Mouse (Mus musculus) midbrain, embryonic 11.5 days (tissue): ENCODE measurements around the gene Tmem267. TPM values are rescaled to one million over a fixed set of nuclear protein-coding genes. Genes with fewer than 3 reads are reported as not detected.
A peak's percentile ranks its signal among the peaks of the same experiment; 100 is the strongest.
"Not testable (repeated sequence)": the region's sequence is repeated elsewhere in the genome, so short reads cannot be mapped to it uniquely, and the experiment has no call there.

Experiments
- ATAC-seq: fragments of 200-750 bp; cut with Nextera tagmentation; 2 replicates; pipeline ENCODE4 v1.8.0; 2017; ENCODE audit warnings: moderate TSS enrichment, moderate library complexity; ENCODE audit not compliant: low FRiP score
- DNase-seq: peaks from one replicate; pipeline ENCODE4 v3.0.0; 2015; ENCODE audit warnings: low spot score; ENCODE audit errors: missing footprints
- H3K27ac ChIP-seq: fragments of 300-500 bp; sonication (generic); 2 replicates; pipeline ENCODE4 v1.5.1; 2014; ENCODE audit warnings: low read depth, low read length
- H3K27me3 ChIP-seq: fragments of 300-500 bp; sonication (generic); 2 replicates; pipeline ENCODE4 v1.6.1; 2014; ENCODE audit warnings: mild to moderate bottlenecking, low read length, moderate library complexity, mixed read lengths; ENCODE audit not compliant: control insufficient read depth, insufficient read depth
- H3K36me3 ChIP-seq: fragments of 300-500 bp; sonication (generic); 2 replicates; pipeline ENCODE4 v1.6.1; 2014; ENCODE audit warnings: mild to moderate bottlenecking, low read length, moderate library complexity, mixed read lengths; ENCODE audit not compliant: control insufficient read depth, insufficient read depth
- H3K4me1 ChIP-seq: fragments of 300-500 bp; sonication (generic); 2 replicates; pipeline ENCODE4 v1.6.1; 2014; ENCODE audit warnings: low read length; ENCODE audit not compliant: control insufficient read depth, insufficient read depth
- H3K4me2 ChIP-seq: fragments of 300-500 bp; sonication (generic); 2 replicates; pipeline ENCODE4 v1.6.1; 2014; ENCODE audit warnings: mild to moderate bottlenecking, moderate library complexity
- H3K4me3 ChIP-seq: fragments of 300-500 bp; sonication (generic); 2 replicates; pipeline ENCODE4 v1.5.1; 2014; ENCODE audit warnings: low read depth, low read length
- H3K9ac ChIP-seq: fragments of 300-500 bp; sonication (generic); 2 replicates; pipeline ENCODE4 v1.6.1; 2014; ENCODE audit warnings: low read length
- H3K9me3 ChIP-seq: fragments of 300-500 bp; sonication (generic); 2 replicates; pipeline ENCODE4 v1.6.1; 2016; ENCODE audit warnings: low read length; ENCODE audit not compliant: control insufficient read depth
- WGBS: fragments of 180-500 bp; shearing (Covaris S2); extraction: QIAGEN DNeasy Blood & Tissue Kit; methylation state at CpG from one replicate; pipeline ENCODE4 v1.1.7; 2014; 5-methylcytosine and 5-hydroxymethylcytosine counted together
- polyA plus RNA-seq: library from polyadenylated mRNA; unstranded; fragments of >200 nt; fragmentation: Nextera tagmentation; extraction: Ambion mirVana; gene quantifications from 2 replicates; pipeline ENCODE4 v1.2.1, GENCODE M21; 2014

Gene Tmem267
- polyA plus RNA-seq, 1 experiment from 2014 or later: 2.6 TPM

GRCm38 (mm10) chr13:119477789-119478188, 10.1 kb upstream of the Tmem267 start:
- ATAC-seq (no peak), DNase-seq (no peak)
- 89% methylated on average over 2 of the region's 2 CpGs for WGBS
- Histone ChIP-seq H3K4me3 (no peak overlapping the region), H3K27ac (no peak overlapping the region), H3K27me3 (no peaks in the 10 kb centered on the region), H3K9ac (no peak overlapping the region), H3K4me1 (no peaks in the 10 kb centered on the region), H3K36me3 (peaks cover 18% of the 10 kb centered on the region), H3K4me2 (no peak overlapping the region), H3K9me3 (no peaks in the 10 kb centered on the region)

DNA sequence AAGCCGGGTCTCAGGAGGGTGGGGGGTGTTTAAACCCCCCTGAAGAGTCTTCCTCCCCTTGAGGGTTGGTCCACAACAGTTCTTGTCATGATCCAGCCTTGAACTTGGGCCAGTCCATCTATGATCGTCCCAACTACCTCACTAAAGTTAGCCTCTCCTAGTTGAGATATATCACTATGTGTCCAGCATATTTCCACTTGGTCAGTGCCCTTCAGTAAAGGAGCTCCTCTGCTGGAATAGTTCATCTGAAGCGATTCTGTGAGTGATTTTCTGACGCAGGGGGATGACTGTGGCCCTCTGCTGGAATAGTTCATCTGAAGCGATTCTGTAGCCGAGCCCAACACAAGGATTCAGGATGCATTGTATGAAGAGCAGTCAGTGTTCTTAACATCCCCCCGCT, 485 bp upstream of the Tmem267 start:
- H3K27ac ChIP-seq: no peak overlapping the region
- no peak overlapping the region for H3K4me3 ChIP-seq
- 60% methylated on average over 7 of the region's 7 CpGs for WGBS
- no peaks in the 10 kb centered on the region for H3K27me3 ChIP-seq
- no peak overlapping the region for H3K9ac ChIP-seq
- peaks cover 9% of the 10 kb centered on the region for H3K9me3 ChIP-seq
- H3K4me2 ChIP-seq: peak overlapping the region; percentile 6; the same call in 1 of the 2 replicates
- peaks cover 19% of the 10 kb centered on the region; the same call in 1 of the 2 replicates for H3K36me3 ChIP-seq
- H3K4me1 ChIP-seq: no peaks in the 10 kb centered on the region
- no peak for ATAC-seq
- peak; percentile 87 for DNase-seq

GRCm38 (mm10) chr13:119492083-119492482, 4.2 kb downstream of the Tmem267 start:
- H3K9me3 ChIP-seq: peaks cover 13% of the 10 kb centered on the region
- not testable (repeated sequence) for H3K27ac ChIP-seq, H3K9ac ChIP-seq, H3K27me3 ChIP-seq, H3K4me2 ChIP-seq, H3K4me3 ChIP-seq, ATAC-seq, H3K36me3 ChIP-seq, H3K4me1 ChIP-seq
- peak; percentile 89 for DNase-seq
- WGBS: 93% methylated on average over 10 of the region's 10 CpGs

- not testable (repeated sequence) for H3K4me3 ChIP-seq, H3K27ac ChIP-seq, H3K9ac ChIP-seq, DNase-seq, H3K4me2 ChIP-seq, H3K36me3 ChIP-seq, H3K4me1 ChIP-seq, H3K27me3 ChIP-seq
- peaks cover 13% of the 10 kb centered on the region for H3K9me3 ChIP-seq
- 95% methylated on average over 10 of the region's 22 CpGs for WGBS
- ATAC-seq: peak; percentile 22; the same call in 1 of the 2 replicates
Observed at GRCm38 (mm10) chr13:119494938-119495337, 7.1 kb downstream of the Tmem267 start.

DNA sequence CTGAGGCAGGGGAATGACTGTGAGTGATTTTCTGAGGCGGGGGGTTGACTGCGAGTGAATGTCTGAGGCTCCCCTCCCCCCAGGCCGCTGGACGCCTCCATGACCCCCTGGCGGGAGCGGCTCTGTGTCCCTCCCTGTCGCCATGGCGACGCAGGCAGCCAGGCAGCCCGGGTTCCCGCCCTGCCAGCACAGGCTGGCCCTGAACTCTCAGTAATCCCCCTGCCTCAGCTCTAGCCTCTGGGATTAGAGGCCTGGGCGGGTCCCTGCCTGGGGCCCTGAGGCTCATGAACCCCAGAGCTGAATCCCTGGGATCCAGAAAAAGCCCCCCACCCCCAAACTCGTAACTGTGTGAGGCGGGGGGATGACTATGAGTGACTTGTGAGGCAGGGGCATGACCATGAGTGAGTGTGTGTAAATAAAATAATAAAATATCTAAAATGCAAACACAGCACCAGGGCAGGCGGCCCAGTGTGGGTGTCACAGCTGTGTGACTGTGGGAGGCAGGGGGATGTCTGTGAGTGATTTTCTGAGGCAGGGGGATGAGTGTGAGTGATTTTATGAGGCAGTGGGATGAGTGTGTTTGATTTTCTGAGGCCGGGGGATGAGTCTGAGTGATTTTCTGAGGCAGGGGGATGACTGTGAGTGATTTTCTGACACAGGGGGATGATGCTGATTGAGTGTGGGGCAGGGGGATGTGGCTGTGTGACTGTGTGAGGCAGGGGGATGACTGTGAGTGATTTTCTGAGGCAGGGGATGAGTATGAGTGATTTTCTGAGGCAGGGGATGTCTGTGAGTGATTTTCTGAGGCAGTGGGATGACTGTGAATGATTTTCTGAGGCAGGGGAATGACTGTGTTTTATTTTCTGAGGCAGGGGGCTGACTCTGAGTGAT, 108.7 kb downstream of the Tmem267 start:
- DNase-seq (peak; percentile 98), ATAC-seq (peak; percentile 91)
- not testable (repeated sequence) for H3K4me3 ChIP-seq, H3K27ac ChIP-seq, H3K9me3 ChIP-seq, H3K36me3 ChIP-seq, H3K9ac ChIP-seq, H3K4me1 ChIP-seq, H3K27me3 ChIP-seq, H3K4me2 ChIP-seq
- WGBS: 71% methylated on average over 14 of the region's 16 CpGs

GRCm38 (mm10) chr13:119598466-119598865, 110.6 kb downstream of the Tmem267 start:
- not testable (repeated sequence) for H3K27ac ChIP-seq, H3K4me3 ChIP-seq, H3K9ac ChIP-seq, H3K4me1 ChIP-seq, H3K4me2 ChIP-seq, H3K27me3 ChIP-seq, ATAC-seq, H3K36me3 ChIP-seq, H3K9me3 ChIP-seq
- DNase-seq: peak; percentile 89

DNA sequence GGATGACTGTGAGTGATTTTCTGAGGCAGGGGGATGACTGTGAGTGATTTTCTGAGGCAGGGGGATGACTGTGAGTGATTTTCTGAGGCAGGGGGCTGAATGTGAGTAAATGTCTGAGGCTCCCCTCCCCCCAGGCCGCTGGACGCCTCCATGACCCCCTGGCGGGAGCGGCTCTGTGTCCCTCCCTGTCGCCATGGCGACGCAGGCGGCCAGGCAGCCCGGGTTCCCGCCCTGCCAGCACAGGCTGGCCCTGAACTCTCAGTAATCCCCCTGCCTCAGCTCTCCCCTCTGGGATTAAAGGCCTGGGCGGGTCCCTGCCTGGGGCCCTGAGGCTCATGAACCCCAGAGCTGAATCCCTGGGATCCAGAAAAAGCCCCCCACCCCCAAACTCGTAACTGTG, 111.2 kb downstream of the Tmem267 start:
- not testable (repeated sequence) for H3K27ac ChIP-seq, H3K4me3 ChIP-seq, H3K4me2 ChIP-seq, H3K9ac ChIP-seq, DNase-seq, H3K36me3 ChIP-seq, ATAC-seq, H3K4me1 ChIP-seq, H3K27me3 ChIP-seq
- peaks cover 13% of the 10 kb centered on the region for H3K9me3 ChIP-seq
- whole genome bisulfite sequencing: 79% methylated on average over 12 of the region's 12 CpGs

DNA sequence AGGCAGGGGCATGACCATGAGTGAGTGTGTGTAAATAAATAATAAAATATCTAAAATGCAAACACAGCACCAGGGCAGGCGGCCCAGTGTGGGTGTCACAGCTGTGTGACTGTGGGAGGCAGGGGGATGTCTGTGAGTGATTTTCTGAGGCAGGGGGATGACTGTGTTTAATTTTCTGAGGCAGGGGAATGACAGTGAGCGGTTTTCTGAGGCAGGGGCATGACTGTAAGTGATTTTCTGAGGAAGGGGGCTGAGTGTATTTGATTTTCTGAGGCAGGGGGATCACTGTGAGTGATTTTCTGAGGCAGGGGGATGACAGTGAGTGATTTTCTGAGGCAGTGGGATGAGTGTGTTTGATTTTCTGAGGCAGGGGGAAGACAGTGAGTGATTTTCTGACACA, 111.7 kb downstream of the Tmem267 start:
- H3K27ac ChIP-seq, H3K36me3 ChIP-seq, H3K4me3 ChIP-seq, H3K4me1 ChIP-seq, H3K4me2 ChIP-seq, H3K27me3 ChIP-seq, DNase-seq, ATAC-seq, H3K9ac ChIP-seq: not testable (repeated sequence)
- peaks cover 13% of the 10 kb centered on the region for H3K9me3 ChIP-seq
- WGBS: 69% methylated on average over 2 of the region's 2 CpGs

DNA sequence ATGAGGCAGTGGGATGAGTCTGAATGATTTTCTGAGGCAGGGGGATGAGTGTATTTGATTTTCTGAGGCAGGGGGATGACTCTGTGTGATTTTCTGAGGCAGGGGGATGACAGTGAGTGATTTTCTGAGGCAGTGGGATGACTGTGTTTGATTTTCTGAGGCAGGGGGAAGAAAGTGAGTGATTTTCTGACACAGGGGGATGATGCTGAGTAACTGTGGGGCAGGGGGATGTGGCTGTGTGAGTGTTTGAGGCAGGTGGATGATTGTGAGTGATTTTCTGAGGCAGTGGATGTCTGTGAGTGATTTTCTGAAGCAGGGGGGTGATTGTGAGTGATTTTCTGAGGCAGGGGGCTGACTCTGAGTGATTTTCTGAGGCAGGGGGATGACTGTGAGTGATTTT, 112.3 kb downstream of the Tmem267 start:
- not testable (repeated sequence) for H3K4me3 ChIP-seq, H3K9ac ChIP-seq, H3K36me3 ChIP-seq, H3K27ac ChIP-seq, H3K27me3 ChIP-seq, H3K4me1 ChIP-seq, H3K4me2 ChIP-seq, ATAC-seq
- DNase-seq: peak; percentile 98
- peaks cover 13% of the 10 kb centered on the region for H3K9me3 ChIP-seq
